Mouse (Mus musculus) testis, adult 2 months (tissue): ENCODE results near the gene Fam241b.

Experiments used
- CTCF ChIP-seq: fragments of 200-500 bp; IDR thresholded peaks from 2 replicates; pipeline ENCODE4 v1.5.1; 2012; ENCODE audit warnings: low read depth, mild to moderate bottlenecking, inconsistent platforms, low read length, moderate library complexity; ENCODE audit not compliant: control insufficient read depth, insufficient read depth, insufficient replicate concordance
- POLR2A ChIP-seq: fragments of 200-500 bp; IDR thresholded peaks from 2 replicates; pipeline ENCODE4 v1.6.1; 2012; ENCODE audit warnings: low read depth, mild to moderate bottlenecking, inconsistent platforms, low read length, moderate library complexity; ENCODE audit not compliant: control insufficient read depth

DNA sequence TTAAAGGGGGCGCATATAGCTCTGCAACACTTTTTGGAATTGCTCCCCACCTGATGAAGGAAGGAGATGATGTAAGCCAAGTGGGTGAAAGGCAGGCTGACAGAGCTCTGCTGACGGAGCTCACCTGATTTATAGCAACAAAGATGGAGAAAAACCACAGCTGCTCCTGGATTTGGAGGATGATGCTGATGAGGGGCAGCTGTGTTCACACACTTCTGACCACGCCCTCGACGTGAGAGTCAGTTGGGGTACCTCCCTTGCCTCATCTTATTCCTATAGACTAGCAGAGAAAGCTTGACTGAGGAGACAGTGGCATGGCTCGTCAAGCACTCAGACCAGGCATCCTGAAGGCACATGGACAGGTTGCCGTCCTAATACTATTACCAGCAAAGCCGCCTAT, at the start of gene Fam241b:
- TF ChIP-seq POLR2A (no peak), CTCF (no peak)
